Mouse (Mus musculus) liver, embryonic 13.5 days (tissue): ENCODE data around the gene Rbpj. TPM values are rescaled to one million over a fixed set of nuclear protein-coding genes. Genes with fewer than 3 reads are reported as not detected.

ENCODE experiments used
- ATAC-seq: fragments of 200-750 bp; cut with Nextera tagmentation; 2 replicates; pipeline ENCODE4 v1.8.0; 2017; ENCODE audit warnings: low read depth, mild to moderate bottlenecking, moderate number of reproducible peaks, moderate library complexity
- DNase-seq: peaks from one replicate; pipeline ENCODE4 v3.0.0; 2022
- H3K27ac ChIP-seq: fragments of 300-500 bp; sonication (generic); 2 replicates; pipeline ENCODE4 v1.5.1; 2015; ENCODE audit warnings: moderate library complexity, mild to moderate bottlenecking, inconsistent platforms
- H3K27me3 ChIP-seq: fragments of 300-500 bp; sonication (generic); 2 replicates; pipeline ENCODE4 v1.6.1; 2015; ENCODE audit warnings: mild to moderate bottlenecking, inconsistent platforms
- H3K36me3 ChIP-seq: fragments of 300-500 bp; sonication (generic); 2 replicates; pipeline ENCODE4 v1.6.1; 2015; ENCODE audit warnings: mild to moderate bottlenecking, inconsistent platforms
- H3K4me1 ChIP-seq: fragments of 300-500 bp; sonication (generic); replicated peaks from 2 replicates; pipeline ENCODE4 v1.6.1; 2015; ENCODE audit warnings: inconsistent platforms
- H3K4me2 ChIP-seq: fragments of 300-500 bp; sonication (generic); 2 replicates; pipeline ENCODE4 v1.6.1; 2015; ENCODE audit warnings: inconsistent platforms, mild to moderate bottlenecking, moderate library complexity
- H3K4me3 ChIP-seq: fragments of 300-500 bp; sonication (generic); replicated peaks from 2 replicates; pipeline ENCODE4 v1.5.1; 2015; ENCODE audit warnings: mild to moderate bottlenecking, inconsistent platforms
- H3K9ac ChIP-seq: fragments of 300-500 bp; sonication (generic); 2 replicates; pipeline ENCODE4 v1.6.1; 2015; ENCODE audit warnings: mild to moderate bottlenecking, inconsistent platforms
- H3K9me3 ChIP-seq: fragments of 300-500 bp; sonication (generic); replicated peaks from 2 replicates; pipeline ENCODE4 v1.6.1; 2016; ENCODE audit warnings: inconsistent platforms
- WGBS: fragments of 180-500 bp; shearing (Covaris S2); methylation state at CpG from one replicate; pipeline ENCODE4 v1.1.7; 2015; ENCODE audit not compliant: insufficient replicate concordance; 5-methylcytosine and 5-hydroxymethylcytosine counted together
- polyA plus RNA-seq: library from polyadenylated mRNA; unstranded; fragments of >200 nt; fragmentation: Nextera tagmentation; extraction: Ambion mirVana; gene quantifications from 2 replicates; pipeline ENCODE4 v1.2.1, GENCODE M21; 2015

The Rbpj gene
- polyA plus RNA-seq, 1 experiment from 2014 or later: 7.4 TPM

GRCm38 (mm10) chr5:53554180-53554579 is 88.2 kb downstream of the Rbpj start:
- no peak for ATAC-seq
- DNase-seq: no peak
- Histone ChIP-seq H3K27ac (no peak overlapping the region), H3K4me3 (no peak overlapping the region), H3K4me1 (no peaks in the 10 kb centered on the region), H3K9me3 (no peaks in the 10 kb centered on the region), H3K4me2 (no peak overlapping the region), H3K27me3 (no peaks in the 10 kb centered on the region), H3K36me3 (no peaks in the 10 kb centered on the region), H3K9ac (no peak overlapping the region)
- 80% methylated on average over 8 of the region's 8 CpGs for WGBS

- 67% methylated on average over 4 of the region's 4 CpGs for WGBS
- no peak overlapping the region for H3K27ac ChIP-seq
- DNase-seq (no peak), ATAC-seq (no peak)
- no peaks in the 10 kb centered on the region for H3K9me3 ChIP-seq
- no peak overlapping the region for H3K4me3 ChIP-seq
- H3K36me3 ChIP-seq: no peaks in the 10 kb centered on the region
- H3K4me1 ChIP-seq: no peaks in the 10 kb centered on the region
- no peak overlapping the region for H3K4me2 ChIP-seq
- no peaks in the 10 kb centered on the region for H3K27me3 ChIP-seq
- no peak overlapping the region for H3K9ac ChIP-seq
These were observed 89.0 kb downstream of the Rbpj start for GRCm38 (mm10) chr5:53554926-53555325.

GRCm38 (mm10) chr5:53555474-53555873 is 89.5 kb downstream of the Rbpj start:
- Histone ChIP-seq H3K4me1 (no peaks in the 10 kb centered on the region), H3K9ac (no peak overlapping the region), H3K36me3 (no peaks in the 10 kb centered on the region), H3K9me3 (no peaks in the 10 kb centered on the region), H3K27me3 (no peaks in the 10 kb centered on the region), H3K27ac (no peak overlapping the region), H3K4me3 (no peak overlapping the region), H3K4me2 (no peak overlapping the region)
- WGBS: 78% methylated on average over 8 of the region's 8 CpGs
- DNase-seq (no peak), ATAC-seq (no peak)

GRCm38 (mm10) chr5:53555929-53556328 is 90.0 kb downstream of the Rbpj start:
- Histone ChIP-seq H3K27ac (no peak overlapping the region), H3K36me3 (no peaks in the 10 kb centered on the region), H3K27me3 (no peaks in the 10 kb centered on the region), H3K9me3 (no peaks in the 10 kb centered on the region), H3K4me3 (no peak overlapping the region), H3K4me1 (no peaks in the 10 kb centered on the region), H3K9ac (no peak overlapping the region), H3K4me2 (no peak overlapping the region)
- ATAC-seq: no peak
- 81% methylated on average over 5 of the region's 5 CpGs for WGBS
- no peak for DNase-seq

GRCm38 (mm10) chr5:53557544-53558260 is 91.8 kb downstream of the Rbpj start:
- WGBS: 73% methylated on average over 6 of the region's 6 CpGs
- Histone ChIP-seq H3K4me2 (no peak overlapping the region), H3K27me3 (no peaks in the 10 kb centered on the region), H3K4me3 (no peak overlapping the region), H3K9ac (no peak overlapping the region), H3K9me3 (no peaks in the 10 kb centered on the region), H3K27ac (no peak overlapping the region), H3K36me3 (no peaks in the 10 kb centered on the region), H3K4me1 (no peaks in the 10 kb centered on the region)
- ATAC-seq (no peak), DNase-seq (no peak)

GRCm38 (mm10) chr5:53561160-53561559 is 95.2 kb downstream of the Rbpj start:
- H3K36me3 ChIP-seq: no peaks in the 10 kb centered on the region
- no peaks in the 10 kb centered on the region for H3K9me3 ChIP-seq
- DNase-seq (no peak), ATAC-seq (no peak)
- H3K4me3 ChIP-seq: no peak overlapping the region
- no peak overlapping the region for H3K4me2 ChIP-seq
- no peak overlapping the region for H3K9ac ChIP-seq
- H3K27ac ChIP-seq: no peak overlapping the region
- WGBS: 64% methylated on average over 7 of the region's 7 CpGs
- no peaks in the 10 kb centered on the region for H3K4me1 ChIP-seq
- H3K27me3 ChIP-seq: no peaks in the 10 kb centered on the region

- Histone ChIP-seq H3K27ac (no peak overlapping the region), H3K36me3 (no peaks in the 10 kb centered on the region), H3K27me3 (no peaks in the 10 kb centered on the region), H3K4me2 (no peak overlapping the region), H3K9ac (no peak overlapping the region), H3K4me1 (no peaks in the 10 kb centered on the region), H3K4me3 (no peak overlapping the region), H3K9me3 (no peaks in the 10 kb centered on the region)
- no peak for ATAC-seq
- WGBS: 81% methylated on average over 19 of the region's 19 CpGs
- DNase-seq: no peak
These were observed 98.4 kb downstream of the Rbpj start for GRCm38 (mm10) chr5:53564309-53564708.

GRCm38 (mm10) chr5:53565213-53565794 is 99.4 kb downstream of the Rbpj start:
- WGBS: 69% methylated on average over 5 of the region's 5 CpGs

GRCm38 (mm10) chr5:53566485-53567083 is 100.6 kb downstream of the Rbpj start:
- Histone ChIP-seq H3K27ac (no peak overlapping the region), H3K27me3 (no peaks in the 10 kb centered on the region), H3K9ac (no peak overlapping the region), H3K4me2 (no peak overlapping the region), H3K9me3 (no peaks in the 10 kb centered on the region), H3K36me3 (no peaks in the 10 kb centered on the region), H3K4me1 (no peaks in the 10 kb centered on the region), H3K4me3 (no peak overlapping the region)
- ATAC-seq (no peak), DNase-seq (no peak)
- 69% methylated on average over 15 of the region's 15 CpGs for WGBS

More at GRCm38 (mm10) chr5:53565213-53565794, 99.4 kb downstream of the Rbpj start:
- Histone ChIP-seq H3K27me3 (no peaks in the 10 kb centered on the region), H3K4me2 (no peak overlapping the region), H3K9ac (no peak overlapping the region), H3K27ac (no peak overlapping the region), H3K4me1 (no peaks in the 10 kb centered on the region), H3K9me3 (no peaks in the 10 kb centered on the region), H3K4me3 (no peak overlapping the region), H3K36me3 (no peaks in the 10 kb centered on the region)
- DNase-seq (no peak), ATAC-seq (no peak)

GRCm38 (mm10) chr5:53572496-53572895 is 106.5 kb downstream of the Rbpj start:
- Histone ChIP-seq H3K36me3 (no peaks in the 10 kb centered on the region), H3K27me3 (no peaks in the 10 kb centered on the region), H3K9ac (no peak overlapping the region), H3K4me3 (no peak overlapping the region), H3K9me3 (no peaks in the 10 kb centered on the region), H3K27ac (no peak overlapping the region), H3K4me1 (no peaks in the 10 kb centered on the region), H3K4me2 (no peak overlapping the region)
- WGBS: 56% methylated on average over 5 of the region's 5 CpGs
- DNase-seq (no peak), ATAC-seq (no peak)

GRCm38 (mm10) chr5:53574883-53575442 is 109.0 kb downstream of the Rbpj start:
- Histone ChIP-seq H3K27me3 (no peaks in the 10 kb centered on the region), H3K9me3 (no peaks in the 10 kb centered on the region), H3K4me3 (no peak overlapping the region), H3K4me2 (no peak overlapping the region), H3K36me3 (no peaks in the 10 kb centered on the region), H3K9ac (no peak overlapping the region), H3K4me1 (no peaks in the 10 kb centered on the region), H3K27ac (no peak overlapping the region)
- DNase-seq (no peak), ATAC-seq (no peak)
- 54% methylated on average over 3 of the region's 3 CpGs for WGBS
